Mouse (Mus musculus) cerebellum, adult 8-10 months (tissue): ENCODE measurements at regions not wholly inside any gene's neighbourhood (a gene's known extent, or its start where the extent isn't known, plus 50 kb on each side); places are given as distances from the start of the nearest gene placed in this dataset.

Experiments
- DNase-seq: peaks from one replicate; pipeline ENCODE4 v3.0.0; 2022

- DNase-seq, result peak; percentile 13
These were observed 65.4 kb upstream of the Akt3 start for GRCm38 (mm10) chr1:177323366-177323765.

DNA sequence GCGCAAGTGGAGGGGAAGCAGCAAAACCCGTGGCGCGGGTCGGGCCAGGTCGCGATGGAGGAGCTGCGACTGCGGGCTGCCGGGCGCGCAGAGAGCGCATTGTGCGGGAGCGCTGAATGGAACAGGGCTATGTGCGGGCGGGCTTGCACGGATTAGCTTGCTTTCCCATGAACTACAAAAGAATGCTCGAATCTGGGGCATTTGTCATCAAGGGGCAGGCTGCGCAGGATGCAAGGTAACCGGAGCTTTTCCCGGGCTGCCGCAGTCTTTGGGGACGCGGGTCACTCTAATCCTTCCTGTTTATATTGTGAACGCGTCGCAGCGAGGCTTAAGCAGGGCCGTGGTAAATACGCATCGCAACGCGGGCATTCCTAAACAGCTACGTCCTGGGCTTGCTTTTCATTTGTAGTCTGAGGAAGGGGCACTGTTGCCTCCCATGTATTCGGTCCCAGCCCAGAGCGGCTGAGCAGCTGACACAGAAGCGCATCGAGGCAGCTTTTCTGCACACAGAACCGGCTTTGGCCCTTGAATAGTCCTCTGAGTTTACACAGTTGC, 64.8 kb upstream of the Akt3 start:
- peak; percentile 47 for DNase-seq

DNA sequence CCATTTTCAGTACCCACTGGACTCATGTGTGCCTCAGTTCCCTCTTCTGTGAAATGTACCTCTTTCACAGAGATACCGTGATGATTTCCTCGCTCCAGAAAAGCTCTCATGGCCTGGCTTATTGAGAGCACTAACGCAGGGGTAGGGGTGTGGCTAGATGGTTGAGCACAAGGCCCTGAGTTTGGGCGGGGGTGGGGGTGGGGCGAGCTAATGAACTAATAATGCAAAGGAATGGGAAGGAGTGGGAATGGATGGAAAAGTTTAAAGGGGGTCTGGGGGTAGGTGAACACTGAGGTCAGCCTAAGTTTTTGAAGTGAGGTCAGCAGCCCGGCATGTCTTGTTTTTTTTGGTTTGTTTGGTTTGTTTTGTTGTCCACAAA, 64.3 kb upstream of the Akt3 start:
- DNase-seq, result no peak

GRCm38 (mm10) chr1:177321655-177322306, 63.8 kb upstream of the Akt3 start:
- DNase-seq, result peak; percentile 38

GRCm38 (mm10) chr1:177308213-177308872, 50.3 kb upstream of the Akt3 start:
- no peak for DNase-seq
